Mouse (Mus musculus) retina, adult 2 months (tissue): Measurements from ENCODE around the gene Tctn1.

Experiments used
- DNase-seq: peaks from one replicate; pipeline ENCODE4 v3.0.0-alpha.2; 2012; ENCODE audit warnings: low read depth, low spot score

Gene Tctn1

GRCm38 (mm10) chr5:122285767-122286150 is 21.5 kb upstream of the Tctn1 start:
- no peak for DNase-seq

GRCm38 (mm10) chr5:122285029-122285766 is 20.9 kb upstream of the Tctn1 start:
- DNase-seq: no peak

GRCm38 (mm10) chr5:122284183-122285028 is 20.1 kb upstream of the Tctn1 start, which contains the start of gene Pptc7:
Pptc7 (plus strand) TSS chr5:122284365.
- peak; percentile 86 for DNase-seq

GRCm38 (mm10) chr5:122283828-122284182 is 19.5 kb upstream of the Tctn1 start:
- no peak for DNase-seq

DNA sequence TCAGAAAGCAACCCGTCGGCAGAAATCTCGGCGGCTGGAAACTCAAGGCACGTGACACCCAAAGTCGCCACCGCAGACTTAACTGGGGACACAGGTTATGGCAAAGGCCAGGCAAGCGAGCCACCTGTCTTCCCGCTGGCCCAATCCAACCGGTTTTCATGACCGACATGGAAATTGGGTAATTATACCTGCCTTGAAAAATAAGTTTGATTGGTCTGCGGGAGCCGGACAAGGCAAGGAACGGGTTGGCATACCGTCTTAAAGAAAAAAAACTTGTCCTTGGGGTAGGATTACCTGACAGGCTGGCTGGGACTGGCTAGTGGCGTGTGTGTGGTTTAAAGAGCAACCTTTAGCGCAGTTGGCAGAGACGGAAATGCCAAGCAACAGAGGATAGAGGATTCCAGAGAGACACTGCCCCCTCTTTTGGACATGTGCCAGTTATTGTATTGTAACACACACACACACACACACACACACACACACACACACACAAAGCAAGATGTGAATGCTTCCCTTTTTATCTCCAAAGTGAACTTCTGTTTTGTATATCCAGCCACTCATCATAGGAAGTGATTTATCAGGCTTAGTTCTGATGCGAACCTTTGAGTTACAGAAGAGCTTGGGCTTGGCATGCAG is 16.7 kb upstream of the Tctn1 start:
- no peak for DNase-seq

GRCm38 (mm10) chr5:122280422-122280826 is 16.2 kb upstream of the Tctn1 start:
- DNase-seq: no peak

DNA sequence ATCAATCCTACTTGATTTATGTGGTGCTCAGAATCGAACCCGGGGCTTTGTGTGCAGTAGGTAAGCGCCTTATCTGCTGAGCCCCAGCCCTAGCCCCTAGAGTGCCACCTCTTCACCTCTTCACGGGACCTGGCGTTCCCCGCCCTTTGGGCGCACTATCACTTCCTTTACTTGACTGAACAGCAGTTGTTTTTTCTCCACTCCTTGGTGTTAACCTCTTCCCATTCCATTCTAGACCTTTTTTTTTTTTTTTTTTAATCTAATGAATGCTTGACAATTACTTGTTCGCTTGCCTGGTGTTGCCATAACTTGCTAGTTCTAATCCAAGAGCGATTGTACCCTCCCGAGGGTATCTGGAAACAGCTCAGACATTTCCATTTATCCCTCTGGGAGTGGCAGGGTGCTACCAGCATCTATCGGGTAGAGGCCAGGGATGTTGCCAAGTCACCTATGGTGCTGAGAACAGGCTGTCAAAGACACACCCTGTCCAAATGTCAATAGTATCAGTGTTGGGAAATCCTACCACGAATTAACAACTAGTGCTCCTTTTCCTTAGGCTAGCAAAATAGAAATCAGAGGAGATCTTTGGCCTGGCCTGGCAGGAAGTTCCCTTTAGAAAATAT is 15.7 kb upstream of the Tctn1 start:
- no peak for DNase-seq

- no peak for DNase-seq
Measured at GRCm38 (mm10) chr5:122278946-122279345, 14.7 kb upstream of the Tctn1 start.

- no peak for DNase-seq
Measured at GRCm38 (mm10) chr5:122274785-122275184, 10.5 kb upstream of the Tctn1 start.

DNA sequence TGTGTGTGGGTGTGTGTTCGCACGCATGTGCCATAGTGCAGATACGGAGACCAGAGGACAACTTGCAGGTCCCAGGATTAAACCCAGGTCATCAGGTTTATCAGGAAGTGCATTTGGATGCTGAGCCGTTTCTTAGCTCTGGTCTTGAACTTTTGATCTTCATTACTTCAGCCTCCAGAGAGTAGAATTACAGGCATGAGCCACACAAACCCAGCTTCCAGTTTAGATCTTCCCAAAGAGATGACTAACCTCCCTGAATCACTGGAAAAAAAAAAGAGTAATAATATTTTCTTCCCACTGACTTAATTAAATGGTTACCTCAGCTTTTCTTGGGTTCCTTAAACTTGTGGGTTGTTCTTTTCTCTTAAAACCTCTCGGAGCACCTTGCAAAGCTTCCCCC is 8.6 kb upstream of the Tctn1 start:
- no peak for DNase-seq

GRCm38 (mm10) chr5:122268858-122269604 is 4.8 kb upstream of the Tctn1 start:
- no peak for DNase-seq

DNA sequence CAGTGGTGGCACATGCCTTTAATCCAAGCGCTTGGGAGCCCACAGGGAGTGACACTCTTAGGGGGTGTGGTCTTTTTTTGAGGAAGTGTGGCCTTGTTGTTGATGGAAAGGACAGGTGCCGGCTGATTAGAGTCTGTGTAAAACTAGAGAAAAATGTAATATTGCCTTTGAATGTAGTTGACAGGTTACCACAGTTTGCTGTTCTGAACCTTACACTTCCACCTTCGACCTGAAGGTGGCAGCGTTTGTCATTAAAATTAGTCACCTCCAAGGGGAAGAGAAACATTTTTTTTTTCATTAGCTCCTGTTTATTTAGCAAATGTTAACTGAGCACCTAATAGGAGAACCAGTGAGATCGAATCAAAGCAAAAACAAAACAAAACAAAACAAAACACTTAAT is 3.6 kb upstream of the Tctn1 start:
- DNase-seq: peak; percentile 41

DNA sequence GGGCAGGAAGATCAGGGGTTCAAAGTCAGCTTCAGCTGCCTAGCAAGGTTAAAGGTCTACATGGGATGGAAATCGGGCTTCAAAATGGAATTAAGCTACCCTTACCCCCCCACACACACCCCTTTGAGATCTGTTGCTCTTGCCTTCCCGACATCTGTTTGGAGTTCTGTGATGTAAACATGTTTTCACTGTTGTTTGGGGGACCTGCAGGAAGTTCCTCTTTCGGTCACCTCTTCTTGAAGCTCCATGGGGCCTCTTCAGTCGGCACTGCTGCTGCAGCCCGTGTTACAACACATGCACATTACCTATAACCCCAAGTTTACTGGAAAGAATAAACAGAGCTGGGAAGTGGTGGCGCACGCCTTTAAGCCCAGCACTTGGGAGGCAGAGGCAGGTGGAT is 2.9 kb upstream of the Tctn1 start:
- DNase-seq: no peak

- no peak for DNase-seq
Measured at GRCm38 (mm10) chr5:122265942-122266341, 1.7 kb upstream of the Tctn1 start.

DNA sequence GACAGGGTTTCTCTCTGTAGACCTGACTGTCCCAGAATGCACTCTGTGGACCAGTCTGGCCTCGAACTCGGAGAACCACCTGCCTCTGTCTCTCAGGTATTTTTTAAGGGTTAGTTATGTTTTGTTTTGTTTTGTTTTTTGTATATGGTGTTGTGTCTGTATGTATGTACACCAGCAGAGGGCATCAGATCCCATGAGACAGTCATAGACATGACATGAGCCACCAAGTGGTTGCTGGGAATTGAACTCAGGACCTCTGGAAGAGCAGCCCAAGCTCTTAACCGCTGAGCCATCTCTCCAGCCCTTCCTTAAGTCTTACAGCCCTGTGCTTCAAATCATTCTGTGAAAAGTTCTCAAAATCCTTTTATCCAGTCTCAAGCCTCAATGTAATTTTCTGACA is 927 bp upstream of the Tctn1 start:
- no peak for DNase-seq

GRCm38 (mm10) chr5:122262104-122262503 is 2.2 kb downstream of the Tctn1 start:
- no peak for DNase-seq

DNA sequence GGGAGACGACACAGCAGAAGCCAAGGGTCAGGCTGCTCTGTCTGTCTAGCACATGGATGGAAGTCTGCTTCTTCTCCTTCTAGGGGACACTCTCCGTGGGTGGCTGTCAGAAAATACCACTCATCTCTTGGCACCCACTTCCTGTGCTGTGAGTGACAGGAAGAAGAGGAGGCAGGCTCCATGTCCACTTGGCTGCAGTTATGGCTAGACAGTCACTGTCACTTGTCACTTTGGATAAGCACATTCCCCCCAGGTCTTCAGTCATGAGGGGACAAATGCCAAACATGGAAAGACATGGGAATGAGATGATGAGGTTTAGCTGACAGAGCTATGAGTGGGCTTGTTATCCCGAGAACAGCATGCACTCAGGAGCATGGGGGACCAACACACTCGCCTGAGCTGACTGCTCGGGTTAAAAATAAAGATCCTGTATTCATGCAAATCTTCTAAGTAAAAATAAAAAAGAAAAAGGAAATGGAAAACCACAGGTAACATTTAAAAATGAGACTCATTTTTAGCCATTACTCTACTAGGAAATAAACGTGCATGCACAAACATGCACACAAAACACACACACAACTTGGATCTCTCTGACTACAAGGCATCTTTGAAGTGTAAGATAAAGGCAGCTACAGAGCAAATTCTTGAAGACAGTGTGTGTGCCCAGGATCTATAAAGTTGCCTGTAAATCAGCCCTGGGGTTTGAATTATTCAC is 6.1 kb downstream of the Tctn1 start:
- no peak for DNase-seq

GRCm38 (mm10) chr5:122251895-122252606 is 12.2 kb downstream of the Tctn1 start:
- DNase-seq: no peak

DNA sequence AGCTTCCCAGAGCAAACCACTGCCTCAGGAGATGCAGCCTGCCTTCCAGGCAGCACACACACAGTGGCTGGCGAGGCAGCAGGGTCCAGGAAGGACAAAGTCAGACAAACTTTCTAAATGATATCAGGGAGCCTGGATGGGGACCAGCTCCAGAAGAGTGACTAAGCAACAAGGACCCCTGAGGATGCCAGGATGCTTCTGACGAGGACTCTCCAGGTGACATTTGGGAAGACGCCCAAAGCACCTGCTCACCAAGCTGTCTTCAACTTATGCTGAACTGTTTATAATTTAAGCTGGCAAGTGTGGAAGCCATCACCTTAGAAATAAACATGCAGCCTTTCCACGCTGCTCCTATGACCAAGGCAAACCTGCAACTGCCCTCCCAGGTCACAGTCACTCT is 15.0 kb downstream of the Tctn1 start:
- DNase-seq: no peak

DNA sequence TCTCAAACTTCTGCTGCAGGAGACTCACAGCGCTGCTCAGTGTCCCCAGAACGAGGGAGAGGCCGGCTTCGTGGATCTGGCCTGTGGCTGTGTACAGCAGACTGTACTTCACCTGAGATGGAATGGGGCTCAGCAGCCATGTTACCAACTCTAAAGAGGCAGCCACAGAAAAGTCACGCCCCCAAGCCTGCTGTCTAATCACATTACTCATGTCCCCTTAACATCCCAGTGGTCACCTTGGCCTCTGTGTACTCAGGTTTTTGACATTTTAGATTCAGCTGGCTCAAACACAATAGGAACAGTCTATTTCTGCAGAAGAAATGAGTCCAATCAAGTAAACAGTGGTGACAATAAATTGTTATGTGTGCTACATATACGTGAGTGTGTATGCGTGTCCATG is 16.3 kb downstream of the Tctn1 start:
- DNase-seq: no peak
